Mouse (Mus musculus): ENCODE measurements around the gene Sos2. TPM values are rescaled to one million over a fixed set of nuclear protein-coding genes. Genes with fewer than 3 reads are reported as not detected.

The Sos2 gene
- 12.9 and 14.2 TPM in 2 replicates for polyA plus RNA-seq (2015; fragmentation: Nextera tagmentation; extraction: Ambion mirVana)

DNA sequence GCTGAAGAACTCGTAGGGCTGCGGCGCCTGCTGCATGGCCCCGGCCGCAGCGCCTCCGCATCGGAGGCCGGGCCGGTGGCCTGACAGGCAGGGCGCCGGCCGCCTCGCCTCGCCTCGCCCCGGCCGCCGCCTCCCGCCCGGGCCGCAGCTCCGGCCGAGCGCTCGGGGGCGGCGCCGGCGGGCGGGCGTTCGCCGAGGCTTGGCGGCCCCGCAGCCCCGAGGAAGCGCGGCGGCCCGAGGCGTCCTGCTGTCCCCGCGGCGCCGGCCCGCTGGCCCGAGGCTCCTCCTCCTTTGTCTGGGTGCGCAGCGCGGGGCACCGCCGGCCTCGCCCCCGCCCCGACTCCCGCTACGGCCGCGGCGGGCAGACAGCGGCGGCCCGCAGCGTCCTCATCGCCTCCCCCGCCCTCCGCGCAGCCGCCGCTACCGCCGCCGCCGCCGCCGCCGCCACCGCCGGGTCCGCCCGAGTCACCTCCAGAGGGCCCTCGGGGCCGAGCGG lies at the start of gene Sos2:
Gene Sos2, minus strand, starts transcription at position 287 of the 496 bp plus-strand sequence.
- H3K9ac ChIP-seq (ENCODE audit: low read depth, low read length): peak within 1 kb of the TSS; percentile 97
- ATAC-seq: peak; percentile 80
- no peaks in the 10 kb centered on the region for H3K27me3 ChIP-seq (ENCODE audit: control insufficient read depth, insufficient read depth, low read depth, low read length)
- peak within 1 kb of the TSS; percentile 97 for H3K4me3 ChIP-seq (ENCODE audit: low read depth, low read length)
- H3K27ac ChIP-seq (ENCODE audit: low read length): peak within 1 kb of the TSS; percentile 98
- peak within 1 kb of the TSS; percentile 83 for H3K4me2 ChIP-seq (ENCODE audit: low read length)
- under 1% methylated on average over 51 of the region's 85 CpGs for WGBS
- peaks cover 14% of the 10 kb centered on the region for H3K4me1 ChIP-seq (ENCODE audit: control insufficient read depth, insufficient read depth, low read length)
- no peaks in the 10 kb centered on the region for H3K9me3 ChIP-seq (replicated peaks; ENCODE audit: control insufficient read depth, low read length, poor library complexity, severe bottlenecking)
- H3K36me3 ChIP-seq (ENCODE audit: control insufficient read depth, insufficient read depth, low read length): no peaks in the 10 kb centered on the region

DNA sequence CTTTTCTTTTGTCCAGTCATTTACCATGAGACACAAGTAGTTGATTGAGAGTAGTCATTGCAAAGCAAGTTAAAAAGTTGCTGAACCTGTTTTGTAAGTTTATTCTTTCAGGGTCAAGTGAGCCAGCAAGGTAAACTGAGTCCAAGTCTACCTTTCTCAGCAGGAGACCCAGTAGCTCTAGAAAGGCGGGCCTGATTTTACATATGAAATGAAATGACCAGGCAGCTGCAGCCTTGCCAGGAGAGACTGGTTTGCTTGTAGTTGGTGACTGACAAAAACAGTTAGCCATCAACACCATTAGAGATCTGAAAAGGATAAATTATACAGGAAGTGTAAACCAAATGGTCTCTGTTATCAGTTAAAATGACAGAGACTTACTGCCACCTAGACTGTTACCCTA lies 48.7 kb upstream of the Sos2 start:
- ATAC-seq: no peak
- H3K9me3 ChIP-seq (replicated peaks; ENCODE audit: control insufficient read depth, low read length, poor library complexity, severe bottlenecking): no peaks in the 10 kb centered on the region
- peaks cover 4% of the 10 kb centered on the region for H3K4me1 ChIP-seq (ENCODE audit: control insufficient read depth, insufficient read depth, low read length)
- WGBS: 97% methylated on average over 1 of the region's 1 CpGs
- no peaks in the 10 kb centered on the region for H3K36me3 ChIP-seq (ENCODE audit: control insufficient read depth, insufficient read depth, low read length)
- no peaks in the 10 kb centered on the region for H3K27me3 ChIP-seq (ENCODE audit: control insufficient read depth, insufficient read depth, low read depth, low read length)
- no peak overlapping the region for H3K27ac ChIP-seq (ENCODE audit: low read length)
- H3K9ac ChIP-seq (ENCODE audit: low read depth, low read length): no peak overlapping the region
- H3K4me3 ChIP-seq (ENCODE audit: low read depth, low read length): no peak overlapping the region
- no peak overlapping the region for H3K4me2 ChIP-seq (ENCODE audit: low read length)

DNA sequence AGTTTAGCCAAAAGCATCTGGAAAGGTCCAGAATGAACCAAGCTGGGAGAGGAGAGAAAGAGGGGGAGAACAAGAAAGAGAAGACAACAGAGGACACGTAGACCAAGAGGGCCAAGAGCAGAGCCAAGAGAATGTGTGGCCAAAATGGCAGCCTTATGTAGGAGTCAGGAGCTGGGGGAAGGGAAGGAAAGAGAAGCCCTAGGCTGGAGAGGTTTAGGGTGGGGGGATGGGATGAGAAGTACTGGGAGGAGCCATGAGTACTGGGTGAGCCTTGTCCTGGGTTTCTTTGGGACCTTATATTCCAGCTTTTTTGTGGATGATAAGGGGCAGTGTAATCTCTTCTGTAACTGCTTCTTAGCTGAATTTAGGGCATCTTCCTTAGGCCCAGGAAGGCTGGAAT lies 47.6 kb upstream of the Sos2 start:
- H3K4me1 ChIP-seq (ENCODE audit: control insufficient read depth, insufficient read depth, low read length): peaks cover 4% of the 10 kb centered on the region
- H3K27me3 ChIP-seq (ENCODE audit: control insufficient read depth, insufficient read depth, low read depth, low read length): no peaks in the 10 kb centered on the region
- no peak overlapping the region for H3K4me2 ChIP-seq (ENCODE audit: low read length)
- ATAC-seq: no peak
- H3K27ac ChIP-seq (ENCODE audit: low read length): no peak overlapping the region
- no peaks in the 10 kb centered on the region for H3K36me3 ChIP-seq (ENCODE audit: control insufficient read depth, insufficient read depth, low read length)
- 100% methylated on average over 1 of the region's 1 CpGs for WGBS
- H3K9ac ChIP-seq (ENCODE audit: low read depth, low read length): no peak overlapping the region
- H3K9me3 ChIP-seq (replicated peaks; ENCODE audit: control insufficient read depth, low read length, poor library complexity, severe bottlenecking): no peaks in the 10 kb centered on the region
- H3K4me3 ChIP-seq (ENCODE audit: low read depth, low read length): no peak overlapping the region

DNA sequence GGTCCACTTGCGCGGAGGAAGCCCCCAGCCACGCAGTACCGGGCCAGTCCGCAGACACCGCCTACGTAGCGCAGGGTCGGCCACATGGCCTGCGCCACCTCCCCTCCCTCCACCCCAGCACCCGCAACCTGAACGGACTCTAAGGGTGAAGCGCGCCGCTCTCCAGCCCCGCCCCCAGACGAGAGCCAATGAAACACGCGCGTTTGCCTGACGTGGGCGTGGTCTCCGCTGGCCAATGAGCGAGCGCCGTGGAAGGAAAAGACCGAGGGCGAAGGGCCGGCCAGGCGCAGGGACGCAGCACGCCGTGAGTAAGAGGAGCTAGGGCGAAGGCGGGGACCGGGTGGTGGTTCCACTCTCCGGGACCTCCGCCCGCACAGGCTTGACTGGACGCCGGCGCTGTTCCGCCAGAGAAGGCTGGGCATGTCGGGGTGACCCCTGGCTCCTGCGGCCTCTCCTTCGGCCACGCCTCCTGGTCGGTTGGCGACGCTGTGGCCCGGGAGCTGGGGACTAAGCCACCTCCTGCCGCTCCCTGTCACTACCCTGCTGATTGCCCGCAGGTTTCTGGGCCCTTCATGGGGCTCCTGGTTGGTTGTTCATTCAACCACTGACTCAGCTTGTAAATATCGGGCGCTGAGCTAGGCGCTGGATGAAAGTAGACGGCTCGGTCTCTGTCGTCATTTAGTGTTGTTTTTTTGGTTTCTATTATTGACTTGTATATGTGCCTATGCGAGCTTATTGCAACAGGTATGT lies 43.2 kb upstream of the Sos2 start, which contains the start of the genes L2hgdh and Atp5s:
Gene L2hgdh, minus strand, starts transcription at position 163 of the 750 bp plus-strand sequence.
Gene Atp5s, plus strand, starts transcription at position 240 of the 750 bp plus-strand sequence.
- no peaks in the 10 kb centered on the region for H3K27me3 ChIP-seq (ENCODE audit: control insufficient read depth, insufficient read depth, low read depth, low read length)
- H3K36me3 ChIP-seq (ENCODE audit: control insufficient read depth, insufficient read depth, low read length): peaks cover 4% of the 10 kb centered on the region; the same call in 1 of the 2 replicates
- peak within 1 kb of the TSS; percentile 90 for H3K4me2 ChIP-seq (ENCODE audit: low read length)
- peak within 1 kb of the TSS; percentile 68 for H3K9ac ChIP-seq (ENCODE audit: low read depth, low read length)
- peak; percentile 97 for ATAC-seq
- peak within 1 kb of the TSS; percentile 61 for H3K4me3 ChIP-seq (ENCODE audit: low read depth, low read length)
- H3K4me1 ChIP-seq (ENCODE audit: control insufficient read depth, insufficient read depth, low read length): peaks cover 13% of the 10 kb centered on the region
- peak within 1 kb of the TSS; percentile 72 for H3K27ac ChIP-seq (ENCODE audit: low read length)
- WGBS: under 1% methylated on average over 58 of the region's 60 CpGs
- no peaks in the 10 kb centered on the region for H3K9me3 ChIP-seq (replicated peaks; ENCODE audit: control insufficient read depth, low read length, poor library complexity, severe bottlenecking)

DNA sequence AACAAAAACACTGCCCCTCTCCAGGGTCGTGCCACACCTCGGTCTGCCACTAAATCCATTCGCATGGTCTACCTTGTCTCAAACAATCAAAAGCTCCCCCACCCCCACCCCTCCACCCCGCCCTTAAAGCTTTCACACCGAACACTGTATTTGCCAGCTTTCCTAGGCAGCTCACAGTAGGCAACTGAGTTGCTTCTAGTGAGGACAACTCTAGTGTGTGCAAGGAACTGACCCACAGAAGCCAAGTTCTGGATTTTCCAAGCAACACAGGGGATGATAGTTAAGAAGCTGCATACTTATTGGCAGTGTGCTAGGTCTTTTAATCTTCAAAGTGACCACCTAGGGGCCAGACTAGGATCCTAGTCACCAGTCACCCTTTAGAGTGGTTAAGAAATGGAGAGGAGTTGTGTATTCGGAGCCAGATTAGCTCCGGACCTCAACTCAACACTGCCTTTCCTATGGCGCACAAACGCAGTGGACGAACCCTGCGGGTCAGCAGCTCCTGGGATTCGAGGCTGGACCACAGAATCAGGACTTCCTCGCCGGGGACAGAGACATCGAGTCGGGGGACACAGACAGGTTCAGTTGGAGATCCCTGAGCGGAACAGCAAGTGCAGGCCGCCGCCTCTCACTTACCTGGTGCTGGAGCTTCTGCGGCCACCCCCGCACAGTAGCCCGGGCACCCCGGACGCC lies 42.5 kb upstream of the Sos2 start:
- H3K4me3 ChIP-seq (ENCODE audit: low read depth, low read length): peak overlapping the region; percentile 61
- 2% methylated on average over 24 of the region's 24 CpGs for WGBS
- H3K9me3 ChIP-seq (replicated peaks; ENCODE audit: control insufficient read depth, low read length, poor library complexity, severe bottlenecking): no peaks in the 10 kb centered on the region
- no peaks in the 10 kb centered on the region for H3K27me3 ChIP-seq (ENCODE audit: control insufficient read depth, insufficient read depth, low read depth, low read length)
- peak overlapping the region; percentile 68 for H3K9ac ChIP-seq (ENCODE audit: low read depth, low read length)
- H3K36me3 ChIP-seq (ENCODE audit: control insufficient read depth, insufficient read depth, low read length): peaks cover 4% of the 10 kb centered on the region
- 0 out of 2 replicates have a peak overlapping the region, but pooled peaks have one; percentile 63 for H3K27ac ChIP-seq (ENCODE audit: low read length)
- peak; percentile 25; the same call in 1 of the 2 replicates for ATAC-seq
- H3K4me1 ChIP-seq (ENCODE audit: control insufficient read depth, insufficient read depth, low read length): peaks cover 13% of the 10 kb centered on the region
- H3K4me2 ChIP-seq (ENCODE audit: low read length): peak overlapping the region; percentile 90

DNA sequence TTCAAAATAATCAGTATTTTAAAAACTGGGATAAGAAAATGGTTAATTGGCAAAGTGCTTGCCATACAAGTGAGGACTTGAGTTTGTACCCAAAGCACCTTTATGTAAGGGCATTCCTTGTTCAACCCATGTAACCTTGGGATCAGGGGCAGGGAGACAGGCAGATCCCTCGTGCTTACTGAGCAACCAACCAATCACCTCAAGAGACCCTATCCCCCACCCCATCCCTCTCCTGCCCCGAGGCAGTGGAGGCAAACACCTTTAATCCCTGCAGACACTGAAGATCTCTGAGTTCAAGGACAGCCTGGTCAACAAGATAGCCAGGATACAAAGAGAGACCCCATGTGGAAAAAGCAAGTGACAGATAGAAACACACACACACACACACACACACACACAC lies 41.7 kb upstream of the Sos2 start:
- H3K4me2 ChIP-seq (ENCODE audit: low read length): peak overlapping the region; percentile 90
- H3K9me3 ChIP-seq (replicated peaks; ENCODE audit: control insufficient read depth, low read length, poor library complexity, severe bottlenecking): no peaks in the 10 kb centered on the region
- H3K4me1 ChIP-seq (ENCODE audit: control insufficient read depth, insufficient read depth, low read length): peaks cover 13% of the 10 kb centered on the region
- ATAC-seq: no peak
- H3K27me3 ChIP-seq (ENCODE audit: control insufficient read depth, insufficient read depth, low read depth, low read length): no peaks in the 10 kb centered on the region
- WGBS: 46% methylated on average over 2 of the region's 2 CpGs
- H3K9ac ChIP-seq (ENCODE audit: low read depth, low read length): no peak overlapping the region
- peak overlapping the region; percentile 61; the same call in 1 of the 2 replicates for H3K4me3 ChIP-seq (ENCODE audit: low read depth, low read length)
- H3K27ac ChIP-seq (ENCODE audit: low read length): no peak overlapping the region
- H3K36me3 ChIP-seq (ENCODE audit: control insufficient read depth, insufficient read depth, low read length): peaks cover 4% of the 10 kb centered on the region

DNA sequence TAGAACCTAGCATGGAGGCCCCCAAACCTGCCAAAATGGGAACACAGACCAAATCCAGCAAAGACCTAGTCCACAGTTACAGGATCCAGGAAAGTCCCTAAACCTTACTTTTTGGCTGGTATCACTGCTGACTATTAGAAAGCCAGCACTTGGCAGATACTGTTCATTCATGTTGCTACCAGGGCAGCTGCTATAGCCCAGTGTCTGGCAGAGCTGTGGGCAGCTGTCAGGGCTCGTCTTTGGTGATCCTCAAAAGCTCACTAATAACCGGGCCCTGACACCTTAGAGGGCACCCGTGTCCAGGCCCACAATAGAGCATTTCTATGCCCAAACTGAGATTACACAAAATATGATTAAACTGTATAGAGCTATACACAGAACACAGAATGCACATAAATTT lies 41.2 kb upstream of the Sos2 start:
- Histone ChIP-seq H3K9ac (ENCODE audit: low read depth, low read length) (no peak overlapping the region), H3K27me3 (ENCODE audit: control insufficient read depth, insufficient read depth, low read depth, low read length) (no peaks in the 10 kb centered on the region), H3K36me3 (ENCODE audit: control insufficient read depth, insufficient read depth, low read length) (peaks cover 9% of the 10 kb centered on the region), H3K27ac (ENCODE audit: low read length) (no peak overlapping the region), H3K4me2 (ENCODE audit: low read length) (no peak overlapping the region), H3K9me3 (replicated peaks; ENCODE audit: control insufficient read depth, low read length, poor library complexity, severe bottlenecking) (no peaks in the 10 kb centered on the region), H3K4me1 (ENCODE audit: control insufficient read depth, insufficient read depth, low read length) (peaks cover 13% of the 10 kb centered on the region), H3K4me3 (ENCODE audit: low read depth, low read length) (no peak overlapping the region)
- WGBS: 91% methylated on average over 3 of the region's 3 CpGs
- ATAC-seq: no peak

DNA sequence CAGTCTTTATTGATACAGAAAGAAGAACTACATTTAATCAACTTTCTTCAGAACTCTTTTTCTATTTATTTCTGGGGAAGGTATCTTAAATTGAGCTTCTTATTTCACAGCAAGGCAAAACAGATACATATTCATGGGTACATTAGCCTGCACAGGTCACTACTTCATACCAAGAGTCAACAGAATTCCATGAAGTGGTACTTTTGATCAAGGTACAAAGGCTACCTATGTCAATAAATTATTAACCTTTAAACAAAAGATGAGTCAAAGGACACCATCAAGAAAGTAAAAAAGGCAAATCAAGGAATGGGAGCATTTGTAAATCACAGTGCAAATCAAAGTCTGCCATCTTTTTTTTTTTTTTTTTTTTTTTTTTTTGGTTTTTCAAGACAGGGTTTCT lies 32.0 kb upstream of the Sos2 start:
- H3K4me3 ChIP-seq (ENCODE audit: low read depth, low read length): no peak overlapping the region

More for the DNA sequence above, 32.0 kb upstream of the Sos2 start:
- no peaks in the 10 kb centered on the region for H3K4me1 ChIP-seq (ENCODE audit: control insufficient read depth, insufficient read depth, low read length)
- H3K27me3 ChIP-seq (ENCODE audit: control insufficient read depth, insufficient read depth, low read depth, low read length): no peaks in the 10 kb centered on the region
- H3K36me3 ChIP-seq (ENCODE audit: control insufficient read depth, insufficient read depth, low read length): peaks cover 8% of the 10 kb centered on the region
- H3K9ac ChIP-seq (ENCODE audit: low read depth, low read length): no peak overlapping the region
- peaks cover 4% of the 10 kb centered on the region; the same call in 1 of the 2 replicates for H3K9me3 ChIP-seq (replicated peaks; ENCODE audit: control insufficient read depth, low read length, poor library complexity, severe bottlenecking)
- H3K27ac ChIP-seq (ENCODE audit: low read length): no peak overlapping the region
- no peak overlapping the region for H3K4me2 ChIP-seq (ENCODE audit: low read length)
- ATAC-seq: no peak

Measured in midbrain, embryonic 16.5 days (tissue).